Mouse (Mus musculus) layer of hippocampus, postnatal 10 days (tissue): ENCODE measurements around the gene Lmo2. TPM values are rescaled to one million over a fixed set of nuclear protein-coding genes. Genes with fewer than 3 reads are reported as not detected.

Experiments used
- DNase-seq, 2 experiments: peaks; one replicate each; pipeline ENCODE4 v3.0.0; 2021; ENCODE audit warnings: low spot score in 2 of 2
- total RNA-seq, 2 experiments: library from RNA; stranded (reverse); gene quantifications; 2 replicates each; pipeline ENCODE4 v1.2.3; 2021

Lmo2 gene
- total RNA-seq, 2 experiments from 2014 or later, result 22.8 to 30.3 TPM

DNA sequence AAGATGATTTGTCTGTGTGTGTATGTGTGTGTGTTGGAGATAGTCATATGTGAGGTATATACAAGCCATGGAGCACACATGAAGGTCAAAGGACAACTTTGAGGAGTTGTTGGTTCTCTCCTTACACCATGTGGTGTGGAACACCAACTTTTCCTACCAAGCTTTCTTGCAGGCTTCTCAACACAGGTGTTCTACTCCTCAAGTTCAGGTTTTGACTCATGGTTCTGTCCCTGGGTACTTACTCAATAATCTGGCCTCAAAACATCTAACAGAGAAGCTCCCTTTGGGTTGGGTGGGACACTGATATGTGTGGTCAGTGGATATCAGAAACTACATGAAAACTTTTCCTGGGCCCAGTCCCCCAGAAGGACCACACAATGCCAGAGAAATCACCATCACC, 18.8 kb upstream of the Lmo2 start:
- DNase-seq, result no peak

GRCm38 (mm10) chr2:103941085-103941484, 16.7 kb upstream of the Lmo2 start:
- no peak for DNase-seq

- no peak for DNase-seq
These were observed 12.9 kb upstream of the Lmo2 start for GRCm38 (mm10) chr2:103944859-103945258.

DNA sequence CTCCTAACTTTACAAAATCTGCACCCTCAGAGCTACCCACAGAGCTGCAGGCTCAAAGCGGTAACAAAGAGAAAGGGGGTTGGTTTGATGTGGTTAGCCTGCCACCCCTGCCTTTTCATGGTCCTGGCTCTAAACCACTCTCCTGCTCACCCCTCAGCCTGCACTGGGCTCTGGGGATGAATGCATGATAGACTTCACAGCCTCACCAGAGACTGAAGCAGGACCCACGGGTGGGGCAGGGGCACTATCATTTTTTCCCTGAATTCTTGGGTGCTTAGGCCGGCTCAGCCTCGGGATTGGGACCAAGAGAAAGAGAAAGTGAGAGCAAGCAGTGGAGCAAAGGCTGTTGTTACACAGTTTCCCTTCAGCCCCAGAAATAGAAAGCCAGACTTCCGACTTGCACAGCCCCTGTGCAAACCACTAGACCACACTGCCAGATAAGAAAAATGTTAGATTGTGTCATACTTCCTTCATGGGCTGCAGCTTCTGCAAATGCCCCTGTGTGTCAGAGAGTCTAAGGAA, 12.2 kb upstream of the Lmo2 start:
- no peak for DNase-seq

- no peak for DNase-seq
These were observed 10.9 kb upstream of the Lmo2 start for GRCm38 (mm10) chr2:103946892-103947291.

DNA sequence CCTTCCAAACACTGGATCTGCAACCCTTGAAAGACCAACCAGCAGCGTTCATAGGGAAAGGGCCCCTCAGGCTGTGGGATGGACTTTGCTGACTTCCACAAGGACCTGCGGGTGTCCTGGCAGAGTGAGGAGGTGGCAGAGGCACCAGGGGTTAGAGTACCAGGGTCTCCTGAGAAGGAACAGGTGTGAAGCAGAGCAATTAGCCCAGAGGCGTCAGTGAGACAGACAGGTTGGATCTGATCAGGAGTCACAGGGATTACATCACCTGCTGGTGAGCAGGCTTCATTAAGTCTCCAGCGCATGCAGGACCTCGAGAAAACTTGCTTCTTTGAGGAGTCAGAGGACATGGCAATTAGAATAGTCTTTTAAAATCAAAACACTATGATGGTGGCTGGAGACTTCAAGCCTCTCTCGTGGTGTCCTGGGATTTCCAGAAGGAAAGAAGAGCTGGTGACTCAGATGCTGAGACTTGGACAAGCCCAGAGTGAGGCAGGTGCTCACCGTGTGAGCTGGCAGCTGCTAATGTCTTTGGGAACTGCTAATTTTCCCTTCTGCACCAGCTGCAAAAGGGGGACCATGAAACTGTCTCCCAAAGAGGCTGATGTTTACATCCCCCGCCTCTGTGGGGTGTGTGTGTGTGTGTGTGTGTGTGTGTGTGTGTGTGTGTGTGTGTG, 9.7 kb upstream of the Lmo2 start:
- DNase-seq, result no peak

- peak; percentile 25 to 27 for DNase-seq
These were observed 4.5 kb upstream of the Lmo2 start for GRCm38 (mm10) chr2:103953050-103953835.

DNA sequence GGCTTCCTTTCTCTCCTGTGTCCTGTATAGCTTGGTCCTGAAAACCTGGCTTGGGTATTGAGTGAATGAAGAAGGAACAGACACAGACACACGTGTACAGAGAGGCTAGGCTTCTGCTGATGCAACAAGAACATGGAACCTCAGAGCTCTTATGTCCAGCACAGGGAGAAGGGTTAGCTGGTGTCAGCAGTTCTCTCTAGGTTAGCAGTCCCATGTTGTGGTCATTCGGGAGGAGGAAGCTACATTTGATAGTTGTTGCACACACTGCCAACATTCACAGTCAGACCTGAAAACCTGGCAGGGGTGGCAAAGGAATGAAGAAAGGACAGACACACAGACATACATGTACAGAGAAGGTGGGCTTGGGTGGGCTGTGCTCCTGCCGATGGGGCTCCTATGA, 2.1 kb upstream of the Lmo2 start:
- DNase-seq, result no peak

DNA sequence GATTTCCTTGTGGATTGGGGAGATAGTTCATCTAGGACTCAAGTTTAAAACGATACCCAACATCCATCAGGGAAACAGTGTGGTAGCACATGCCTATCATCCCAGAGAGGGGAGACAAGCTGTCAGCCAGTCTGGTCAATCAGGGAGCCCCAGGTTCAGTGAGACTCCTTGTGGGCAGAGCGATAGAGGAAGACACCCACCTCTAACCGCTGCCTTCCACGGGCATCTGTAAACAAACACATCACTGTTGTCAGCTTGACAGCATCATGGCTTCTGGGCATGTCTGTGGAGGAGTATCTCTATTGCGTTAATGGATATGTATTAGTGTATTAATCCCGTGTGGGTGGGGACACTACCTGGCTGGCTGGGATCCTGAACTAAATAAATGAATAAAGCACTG, 919 bp upstream of the Lmo2 start:
- no peak for DNase-seq

- no peak for DNase-seq
These were observed 848 bp downstream of the Lmo2 start for GRCm38 (mm10) chr2:103958634-103959033.

GRCm38 (mm10) chr2:103959066-103959465, 1.3 kb downstream of the Lmo2 start:
- DNase-seq, result no peak

GRCm38 (mm10) chr2:103959574-103959973, 1.8 kb downstream of the Lmo2 start:
- no peak for DNase-seq

- no peak for DNase-seq
These were observed 4.6 kb downstream of the Lmo2 start for GRCm38 (mm10) chr2:103962349-103962748.

DNA sequence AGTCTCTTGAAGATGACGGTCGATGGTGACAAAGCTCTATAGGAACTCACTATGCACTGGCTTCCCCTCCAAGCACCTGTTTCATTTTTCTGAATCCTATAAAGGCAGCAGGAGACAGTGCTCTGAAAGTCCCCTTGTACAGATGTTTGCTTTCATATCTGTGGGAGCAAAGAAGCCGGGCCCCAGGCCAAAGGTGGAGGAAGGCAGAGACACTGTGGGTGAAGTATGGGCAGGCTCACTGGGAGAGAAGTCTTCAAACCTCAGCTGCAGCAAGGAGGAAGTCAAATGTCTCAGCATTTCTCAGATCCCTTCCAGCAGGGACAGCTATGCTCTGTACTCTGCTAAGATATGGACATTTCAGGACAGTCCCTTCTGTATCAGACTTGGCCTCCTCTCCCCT, 7.6 kb downstream of the Lmo2 start:
- DNase-seq, result no peak

- no peak for DNase-seq
These were observed 10.4 kb downstream of the Lmo2 start for GRCm38 (mm10) chr2:103968186-103968585.

GRCm38 (mm10) chr2:103968919-103969436, 11.2 kb downstream of the Lmo2 start:
- DNase-seq, result no peak

DNA sequence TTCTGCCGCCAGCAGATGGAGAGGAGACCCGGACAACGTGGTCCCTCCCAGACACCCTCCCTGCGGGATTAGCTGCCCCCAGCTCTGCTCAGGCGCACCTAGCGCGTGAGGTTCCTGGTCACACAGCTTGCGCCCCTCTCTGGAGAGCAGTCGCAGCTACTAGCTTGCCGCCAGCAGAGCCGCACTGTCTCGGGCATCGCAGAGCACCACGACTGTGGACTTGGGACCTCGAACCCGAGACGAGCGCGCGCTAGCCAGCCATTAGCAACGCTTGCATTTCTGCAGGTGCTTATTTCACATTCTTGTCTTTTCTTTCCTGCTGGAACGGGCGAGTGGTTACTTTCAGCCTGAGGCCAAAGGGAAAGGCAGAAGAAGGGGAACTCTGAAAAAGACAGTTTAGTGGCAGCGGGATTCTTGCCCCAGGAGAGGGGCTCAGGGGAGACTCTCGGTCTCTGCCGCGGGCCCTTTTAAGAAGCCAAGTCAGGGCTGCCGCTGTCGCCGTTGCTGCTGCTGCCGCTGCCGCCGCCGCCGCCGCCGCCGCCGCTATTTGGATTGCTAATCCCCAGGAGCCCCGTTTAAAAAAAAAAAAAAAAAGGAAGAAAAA, 11.8 kb downstream of the Lmo2 start:
- peak; percentile 64 to 68 for DNase-seq

DNA sequence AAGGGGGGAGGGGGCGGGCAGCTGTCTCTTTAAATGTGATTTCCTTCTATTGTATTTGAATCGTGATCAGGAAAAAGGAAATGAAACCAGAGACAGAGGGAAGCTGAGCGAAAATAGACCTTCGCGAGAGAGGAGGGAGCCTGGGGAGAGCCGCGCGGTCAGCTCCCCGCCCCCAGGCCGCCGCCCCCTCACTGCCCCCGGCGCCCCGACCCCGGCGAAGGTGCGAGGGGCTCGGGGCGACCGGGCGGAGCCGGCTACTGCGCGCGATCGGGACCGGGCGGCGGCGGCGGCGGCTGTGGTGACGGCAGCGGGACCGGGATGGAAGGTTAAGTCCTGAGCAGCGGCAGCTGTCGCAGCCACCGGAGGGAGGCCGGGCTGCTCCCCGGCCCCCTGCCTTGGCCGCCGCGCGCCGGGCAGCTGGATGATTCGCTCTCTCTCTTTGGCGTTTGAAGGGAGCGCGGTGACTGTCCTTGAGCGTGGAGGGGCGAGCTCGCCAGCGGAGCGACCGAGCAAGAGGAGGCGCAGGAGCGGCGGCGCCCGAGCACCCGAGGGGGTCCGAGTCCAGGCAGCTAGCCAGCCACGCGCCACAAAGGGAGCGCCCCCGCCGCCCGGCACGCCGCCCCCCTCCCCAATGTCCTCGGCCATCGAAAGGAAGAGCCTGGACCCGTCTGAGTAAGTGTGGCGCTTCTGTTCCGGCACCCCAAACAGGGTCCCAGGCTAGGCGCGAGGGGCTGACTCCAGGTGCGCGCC, 12.4 kb downstream of the Lmo2 start:
- peak; percentile 48 to 63 for DNase-seq

GRCm38 (mm10) chr2:103970791-103971649, 13.2 kb downstream of the Lmo2 start:
- DNase-seq, result no peak

DNA sequence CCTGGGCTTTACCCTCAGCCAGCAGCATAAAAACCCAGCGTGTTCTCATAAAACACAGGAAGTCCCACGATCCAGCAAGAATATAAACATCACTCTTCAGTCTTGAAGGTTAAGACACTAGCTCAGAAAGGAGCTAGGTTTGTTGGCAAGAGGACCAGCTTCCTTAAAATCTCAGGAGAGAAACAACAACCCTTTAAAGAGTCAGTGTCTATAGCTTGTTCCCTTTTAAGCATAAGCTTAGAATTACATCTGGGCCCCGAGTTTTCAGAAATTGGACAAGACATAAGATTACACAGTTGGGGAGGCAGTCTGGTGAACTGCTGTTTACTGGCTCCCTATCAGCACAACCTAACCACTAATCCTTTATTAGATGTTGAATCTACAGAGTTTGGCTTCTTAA, 14.1 kb downstream of the Lmo2 start:
- DNase-seq, result no peak
